Mouse (Mus musculus) stomach, postnatal 0 days (tissue): ENCODE data around the gene Fas. TPM values are rescaled to one million over a fixed set of nuclear protein-coding genes. Genes with fewer than 3 reads are reported as not detected.

ENCODE experiments used
- ATAC-seq: fragments of 200-750 bp; cut with Nextera tagmentation; 2 replicates; pipeline ENCODE4 v1.8.0; 2017; ENCODE audit not compliant: low FRiP score, low TSS enrichment
- DNase-seq: peaks from one replicate; pipeline ENCODE4 v3.0.0-alpha.2; 2016; ENCODE audit warnings: low spot score
- H3K27ac ChIP-seq: fragments of 300-500 bp; sonication (generic); replicated peaks from 2 replicates; pipeline ENCODE4 v1.5.1; 2014; ENCODE audit warnings: mild to moderate bottlenecking, control low read depth
- H3K27me3 ChIP-seq: fragments of 300-500 bp; sonication (generic); 2 replicates; pipeline ENCODE4 v1.6.1; 2014; ENCODE audit warnings: low read length; ENCODE audit not compliant: control insufficient read depth, insufficient read depth
- H3K36me3 ChIP-seq: fragments of 300-500 bp; sonication (generic); 2 replicates; pipeline ENCODE4 v1.6.1; 2014; ENCODE audit warnings: low read length, mixed read lengths; ENCODE audit not compliant: control insufficient read depth, insufficient read depth
- H3K4me1 ChIP-seq: fragments of 300-500 bp; sonication (generic); replicated peaks from 2 replicates; pipeline ENCODE4 v1.6.1; 2014; ENCODE audit warnings: antibody characterized with exemption; ENCODE audit not compliant: control insufficient read depth, insufficient read depth
- H3K4me2 ChIP-seq: fragments of 300-500 bp; sonication (generic); replicated peaks from 2 replicates; pipeline ENCODE4 v1.6.1; 2014; ENCODE audit warnings: low read depth, mild to moderate bottlenecking, control low read depth, moderate library complexity
- H3K4me3 ChIP-seq: fragments of 300-500 bp; sonication (generic); 2 replicates; pipeline ENCODE4 v1.5.1; 2014; ENCODE audit warnings: low read depth, low read length, control low read depth
- H3K9ac ChIP-seq: fragments of 300-500 bp; sonication (generic); 2 replicates; pipeline ENCODE4 v1.6.1; 2014; ENCODE audit warnings: mild to moderate bottlenecking, low read length, control low read depth, mixed read lengths
- H3K9me3 ChIP-seq: fragments of 300-500 bp; sonication (generic); 2 replicates; pipeline ENCODE4 v1.6.1; 2016; ENCODE audit warnings: low read length; ENCODE audit not compliant: control insufficient read depth
- CTCF ChIP-seq: IDR thresholded peaks from 2 replicates; pipeline ENCODE4 v1.5.1; 2016; ENCODE audit warnings: antibody characterized with exemption, low read depth, mild to moderate bottlenecking, moderate library complexity
- EP300 ChIP-seq: optimal IDR thresholded peaks from 2 replicates; pipeline ENCODE3; 2016; ENCODE audit warnings: antibody characterized with exemption
- WGBS: fragments of 180-500 bp; shearing (Covaris S2); extraction: QIAGEN DNeasy Blood & Tissue Kit; methylation state at CpG from one replicate; pipeline ENCODE4 v1.1.7; 2014; 5-methylcytosine and 5-hydroxymethylcytosine counted together
- polyA plus RNA-seq: library from polyadenylated mRNA; unstranded; fragments of >200 nt; fragmentation: Nextera tagmentation; extraction: Ambion mirVana; gene quantifications from 2 replicates; pipeline ENCODE4 v1.2.1, GENCODE M21; 2015

Fas gene
- polyA plus RNA-seq, 1 experiment from 2014 or later: 9.0 TPM

DNA sequence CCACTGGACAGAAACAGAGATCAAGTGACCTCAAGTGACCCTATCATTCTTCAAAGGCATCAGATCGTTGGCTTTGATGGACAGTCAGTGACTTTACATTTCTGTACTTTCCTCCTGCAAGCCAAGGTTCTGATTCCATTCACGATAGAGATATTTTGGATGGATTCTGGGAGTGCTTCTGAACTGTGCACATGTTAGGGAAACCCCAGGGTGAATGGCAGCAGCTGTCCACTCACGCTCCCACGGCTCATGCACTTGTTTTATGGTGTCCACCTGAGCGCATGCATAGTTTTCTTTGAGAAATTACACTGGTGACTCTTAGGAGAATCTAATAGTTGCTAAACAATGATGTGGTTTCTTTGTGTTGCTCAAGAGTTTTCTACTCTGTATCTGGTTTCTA, 34.3 kb upstream of the Fas start:
- H3K9ac ChIP-seq: no peak overlapping the region
- H3K9me3 ChIP-seq: no peaks in the 10 kb centered on the region
- WGBS: 62% methylated on average over 5 of the region's 5 CpGs
- TF ChIP-seq EP300: no peak
- no peak for TF ChIP-seq CTCF
- H3K4me3 ChIP-seq: no peak overlapping the region
- H3K27me3 ChIP-seq: no peaks in the 10 kb centered on the region
- DNase-seq (no peak), ATAC-seq (no peak)
- peak overlapping the region; percentile 88 for H3K27ac ChIP-seq
- H3K36me3 ChIP-seq: no peaks in the 10 kb centered on the region
- H3K4me1 ChIP-seq: no peaks in the 10 kb centered on the region
- 0 out of 2 replicates have a peak overlapping the region, but pooled peaks have one; percentile 23 for H3K4me2 ChIP-seq

DNA sequence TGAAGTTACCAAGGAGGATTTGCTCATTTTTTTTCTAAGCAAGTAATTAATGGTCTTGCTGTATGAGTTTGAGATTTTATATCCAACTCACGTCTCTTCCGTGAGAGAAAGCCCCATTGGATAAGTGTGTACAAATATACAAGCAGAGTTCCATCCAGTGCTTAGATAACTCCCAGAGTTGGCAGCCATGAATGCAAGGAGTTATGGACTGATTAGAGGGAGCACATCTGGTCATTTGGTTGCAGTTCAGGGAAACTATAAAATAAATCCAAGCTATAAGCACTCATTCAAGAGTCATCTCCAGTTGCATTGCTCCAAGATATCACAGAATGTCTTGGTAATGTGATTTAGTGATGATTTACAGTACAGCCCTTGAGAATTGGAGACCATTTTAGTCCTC, 33.5 kb upstream of the Fas start:
- 48% methylated on average over 2 of the region's 2 CpGs for WGBS
- DNase-seq (no peak), ATAC-seq (no peak)
- H3K4me2 ChIP-seq: no peak overlapping the region
- no peaks in the 10 kb centered on the region for H3K27me3 ChIP-seq
- H3K9ac ChIP-seq: no peak overlapping the region
- no peak overlapping the region for H3K4me3 ChIP-seq
- no peaks in the 10 kb centered on the region for H3K4me1 ChIP-seq
- H3K9me3 ChIP-seq: no peaks in the 10 kb centered on the region
- H3K36me3 ChIP-seq: no peaks in the 10 kb centered on the region
- TF ChIP-seq CTCF: no peak
- TF ChIP-seq EP300: no peak
- H3K27ac ChIP-seq: no peak overlapping the region

- H3K36me3 ChIP-seq: no peaks in the 10 kb centered on the region
- TF ChIP-seq CTCF (no peak), EP300 (no peak)
- no peak overlapping the region for H3K27ac ChIP-seq
- H3K9ac ChIP-seq: no peak overlapping the region
- DNase-seq (no peak), ATAC-seq (no peak)
- no peaks in the 10 kb centered on the region for H3K9me3 ChIP-seq
- H3K4me3 ChIP-seq: no peak overlapping the region
- 82% methylated on average over 2 of the region's 2 CpGs for WGBS
- no peaks in the 10 kb centered on the region for H3K27me3 ChIP-seq
- no peaks in the 10 kb centered on the region for H3K4me1 ChIP-seq
- no peak overlapping the region for H3K4me2 ChIP-seq
Observed at GRCm38 (mm10) chr19:34262273-34262974, 28.0 kb upstream of the Fas start.

- ATAC-seq: peak; percentile 78; the same call in 1 of the 2 replicates
- WGBS: 36% methylated on average over 5 of the region's 5 CpGs
- Histone ChIP-seq H3K27ac (peak overlapping the region; percentile 75), H3K9me3 (no peaks in the 10 kb centered on the region), H3K4me1 (no peaks in the 10 kb centered on the region), H3K4me2 (no peak overlapping the region), H3K27me3 (no peaks in the 10 kb centered on the region), H3K4me3 (no peak overlapping the region), H3K9ac (no peak overlapping the region), H3K36me3 (no peaks in the 10 kb centered on the region)
- no peak for DNase-seq
- TF ChIP-seq CTCF (no peak), EP300 (peak; percentile 89)
Observed at GRCm38 (mm10) chr19:34265604-34266193, 24.8 kb upstream of the Fas start.

GRCm38 (mm10) chr19:34268991-34269390, 21.5 kb upstream of the Fas start:
- TF ChIP-seq EP300: no peak
- no peak for TF ChIP-seq CTCF
- DNase-seq (no peak), ATAC-seq (no peak)
- no peaks in the 10 kb centered on the region for H3K9me3 ChIP-seq
- H3K4me3 ChIP-seq: no peak overlapping the region
- no peaks in the 10 kb centered on the region for H3K36me3 ChIP-seq
- no peaks in the 10 kb centered on the region for H3K4me1 ChIP-seq
- WGBS: 42% methylated on average over 1 of the region's 1 CpGs
- no peaks in the 10 kb centered on the region for H3K27me3 ChIP-seq
- no peak overlapping the region for H3K9ac ChIP-seq
- H3K4me2 ChIP-seq: no peak overlapping the region
- no peak overlapping the region for H3K27ac ChIP-seq

- Histone ChIP-seq H3K36me3 (no peaks in the 10 kb centered on the region), H3K9me3 (no peaks in the 10 kb centered on the region), H3K27me3 (no peaks in the 10 kb centered on the region), H3K4me2 (no peak overlapping the region), H3K9ac (0 out of 2 replicates have a peak overlapping the region, but pooled peaks have one; percentile 2), H3K4me3 (no peak overlapping the region), H3K4me1 (no peaks in the 10 kb centered on the region), H3K27ac (no peak overlapping the region)
- 76% methylated on average over 11 of the region's 11 CpGs for WGBS
- DNase-seq (peak; percentile 80), ATAC-seq (peak; percentile 94)
- TF ChIP-seq EP300: no peak
- TF ChIP-seq CTCF: no peak
Observed at GRCm38 (mm10) chr19:34270106-34270726, 20.2 kb upstream of the Fas start.
